Mouse (Mus musculus) spleen, adult 2 months (tissue): ENCODE data around the gene Rab6a.

ENCODE experiments used
- CTCF ChIP-seq: fragments of 200-500 bp; IDR thresholded peaks from 2 replicates; pipeline ENCODE4 v1.5.1; 2011; ENCODE audit warnings: mild to moderate bottlenecking, inconsistent platforms; ENCODE audit not compliant: insufficient read depth, insufficient read length, insufficient replicate concordance; ENCODE audit errors: extremely low read depth
- POLR2A ChIP-seq: fragments of 200-500 bp; IDR thresholded peaks from 2 replicates; pipeline ENCODE4 v1.6.1; 2011; ENCODE audit warnings: low read depth, low read length, inconsistent platforms

GRCm38 (mm10) chr7:100684538-100684937 lies 77.3 kb downstream of the Rab6a start:
- TF ChIP-seq CTCF (peak; percentile 32; the same call in 1 of the 2 replicates), POLR2A (no peak)
